Mouse (Mus musculus) small intestine, adult 2 months (tissue): ENCODE data around the gene Grpel1.

Experiments
- CTCF ChIP-seq: fragments of 200-500 bp; IDR thresholded peaks from 2 replicates; pipeline ENCODE4 v1.5.1; 2012; ENCODE audit warnings: low read depth, mild to moderate bottlenecking, control low read depth, inconsistent platforms, low read length, moderate library complexity, mixed read lengths; ENCODE audit not compliant: insufficient replicate concordance, insufficient read length; ENCODE audit errors: extremely low read depth
- POLR2A ChIP-seq: fragments of 200-500 bp; IDR thresholded peaks from 2 replicates; pipeline ENCODE4 v1.6.1; 2012; ENCODE audit warnings: low read depth, mild to moderate bottlenecking, control low read depth, inconsistent platforms, low read length, moderate library complexity

- TF ChIP-seq CTCF (no peak), POLR2A (no peak)
Measured at GRCm38 (mm10) chr5:36463391-36463790, 1.4 kb upstream of the Grpel1 start.
